Mouse (Mus musculus): ENCODE measurements around the gene Gsto2.

GRCm38 (mm10) chr19:47884296-47885085, 19.2 kb downstream of the Gsto2 start:
- TF ChIP-seq CTCF (IDR thresholded peaks at IDR 0.05; ENCODE audit: low read depth, low read length) = no peak
- no peak for TF ChIP-seq POLR2A (IDR thresholded peaks at IDR 0.05; ENCODE audit: borderline replicate concordance, low read depth, low read length)
